Mouse (Mus musculus) naive thymus-derived CD4-positive, alpha-beta T cell, adult 2 months (primary cell): ENCODE measurements around the gene Lrwd1.
A peak's percentile ranks its signal among the peaks of the same experiment; 100 is the strongest.

Experiments
- DNase-seq: peaks from one replicate; pipeline ENCODE4 v3.0.0-alpha.2; 2011; ENCODE audit warnings: low read depth

Gene Lrwd1

GRCm38 (mm10) chr5:136091927-136092326 lies 43.9 kb downstream of the Lrwd1 start:
- no peak for DNase-seq

- DNase-seq, result no peak
These were observed 46.9 kb downstream of the Lrwd1 start for GRCm38 (mm10) chr5:136088821-136089575.

GRCm38 (mm10) chr5:136086290-136086689 lies 49.6 kb downstream of the Lrwd1 start:
- no peak for DNase-seq

GRCm38 (mm10) chr5:136084891-136085651 lies 50.8 kb downstream of the Lrwd1 start:
- DNase-seq, result peak; percentile 67

- DNase-seq, result no peak
These were observed 51.6 kb downstream of the Lrwd1 start for GRCm38 (mm10) chr5:136084144-136084881.

- peak; percentile 97 for DNase-seq
These were observed 52.2 kb downstream of the Lrwd1 start, which contains the start of gene Rasa4 for GRCm38 (mm10) chr5:136083669-136084107. TSS of gene Rasa4 (plus strand) at chr5:136083916.

GRCm38 (mm10) chr5:136082345-136082744 lies 53.5 kb downstream of the Lrwd1 start:
- DNase-seq, result peak; percentile 54

GRCm38 (mm10) chr5:136078136-136078535 lies 57.7 kb downstream of the Lrwd1 start:
- DNase-seq, result no peak

- no peak for DNase-seq
These were observed 58.8 kb downstream of the Lrwd1 start for GRCm38 (mm10) chr5:136077001-136077550.

GRCm38 (mm10) chr5:136076284-136076683 lies 59.6 kb downstream of the Lrwd1 start:
- DNase-seq, result no peak

GRCm38 (mm10) chr5:136075076-136075475 lies 60.8 kb downstream of the Lrwd1 start:
- DNase-seq, result no peak

- DNase-seq, result no peak
These were observed 62.3 kb downstream of the Lrwd1 start for GRCm38 (mm10) chr5:136073526-136073925.

- no peak for DNase-seq
These were observed 62.8 kb downstream of the Lrwd1 start for GRCm38 (mm10) chr5:136073051-136073450.
